Mouse (Mus musculus): Measurements from ENCODE around the gene Lfng. TPM values are rescaled to one million over a fixed set of nuclear protein-coding genes. Genes with fewer than 3 reads are reported as not detected.

Gene Lfng
- total RNA-seq, 2 experiments from 2014 or later = 17.6 to 21.3 TPM

DNA sequence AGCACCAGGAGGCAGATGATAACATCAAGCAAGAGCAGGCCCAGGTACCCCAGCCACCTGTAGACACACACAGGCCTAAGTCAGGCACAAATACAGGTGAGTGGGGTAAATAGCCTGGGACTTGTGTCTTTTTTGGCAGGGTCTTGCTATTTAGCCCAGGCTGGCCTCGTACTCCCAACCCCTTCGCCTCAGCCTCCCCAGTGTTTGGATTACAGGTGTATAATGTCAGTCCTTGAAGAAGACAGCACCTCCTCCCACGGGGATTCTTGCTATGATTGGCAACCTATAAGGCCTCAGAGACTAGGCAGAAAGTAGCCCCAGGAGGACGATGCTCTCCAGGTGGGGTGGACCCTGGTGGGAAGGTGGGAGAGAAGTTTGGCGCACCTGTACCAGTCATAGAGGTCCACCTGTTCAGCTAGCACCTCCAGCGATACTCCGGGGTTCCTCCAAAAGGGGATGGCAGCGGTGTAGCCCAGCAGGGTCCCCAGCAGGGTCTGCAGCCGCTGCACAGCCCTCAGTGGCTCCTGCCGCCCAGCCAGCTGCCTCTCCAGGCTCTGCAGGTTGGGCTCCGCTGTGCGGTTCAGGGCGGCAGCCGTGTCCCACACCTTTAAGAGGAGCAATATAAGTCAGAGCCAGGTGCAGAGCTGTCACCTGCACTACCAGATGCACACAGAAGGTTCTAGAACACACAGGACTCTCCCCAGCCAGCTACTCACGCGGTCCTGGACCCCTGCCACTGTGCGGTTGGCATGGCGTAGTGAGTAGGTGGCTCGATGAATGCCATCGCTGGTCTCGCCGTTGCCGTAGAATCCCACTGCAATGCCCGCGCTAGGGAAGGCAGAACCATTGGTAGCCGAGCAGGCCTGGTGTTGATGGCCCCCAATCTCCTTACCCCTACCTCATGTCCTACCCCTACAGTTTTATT lies 27.9 kb downstream of the Lfng start:
- ATAC-seq (replicated peaks; ENCODE audit: low FRiP score, low TSS enrichment, poor library complexity, severe bottlenecking) = no peak

GRCm38 (mm10) chr5:140636316-140637057 lies 29.4 kb downstream of the Lfng start:
- no peak for ATAC-seq (replicated peaks; ENCODE audit: low FRiP score, low TSS enrichment, poor library complexity, severe bottlenecking)

- ATAC-seq (replicated peaks; ENCODE audit: low FRiP score, low TSS enrichment, poor library complexity, severe bottlenecking) = no peak
Observed at GRCm38 (mm10) chr5:140637058-140637410, 29.9 kb downstream of the Lfng start.

- no peak for ATAC-seq (replicated peaks; ENCODE audit: low FRiP score, low TSS enrichment, poor library complexity, severe bottlenecking)
Observed at GRCm38 (mm10) chr5:140637989-140638388, 30.9 kb downstream of the Lfng start.

GRCm38 (mm10) chr5:140638484-140638883 lies 31.4 kb downstream of the Lfng start:
- ATAC-seq (replicated peaks; ENCODE audit: low FRiP score, low TSS enrichment, poor library complexity, severe bottlenecking) = no peak

DNA sequence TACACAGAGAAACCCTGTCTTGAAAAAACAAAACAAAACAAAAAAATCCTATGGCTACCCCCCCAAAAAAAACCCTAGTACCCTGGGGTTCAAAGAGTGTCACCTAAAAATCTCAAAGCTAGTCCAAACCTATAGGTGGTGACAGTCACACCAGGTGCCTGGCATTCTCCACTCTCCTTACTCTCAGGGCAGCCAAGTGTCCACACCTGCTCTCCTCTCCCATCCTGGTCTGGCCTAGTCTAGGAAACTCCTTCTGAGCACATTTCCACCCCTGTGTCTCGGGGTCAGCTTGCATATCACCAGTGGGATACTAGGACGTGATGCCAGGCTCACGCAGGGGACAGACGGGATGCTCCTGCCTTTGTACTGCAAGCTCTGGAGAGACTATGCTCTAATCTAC lies 32.2 kb downstream of the Lfng start:
- no peak for ATAC-seq (replicated peaks; ENCODE audit: low FRiP score, low TSS enrichment, poor library complexity, severe bottlenecking)

- ATAC-seq (replicated peaks; ENCODE audit: low FRiP score, low TSS enrichment, poor library complexity, severe bottlenecking) = no peak
Observed at GRCm38 (mm10) chr5:140639871-140640270, 32.8 kb downstream of the Lfng start.

DNA sequence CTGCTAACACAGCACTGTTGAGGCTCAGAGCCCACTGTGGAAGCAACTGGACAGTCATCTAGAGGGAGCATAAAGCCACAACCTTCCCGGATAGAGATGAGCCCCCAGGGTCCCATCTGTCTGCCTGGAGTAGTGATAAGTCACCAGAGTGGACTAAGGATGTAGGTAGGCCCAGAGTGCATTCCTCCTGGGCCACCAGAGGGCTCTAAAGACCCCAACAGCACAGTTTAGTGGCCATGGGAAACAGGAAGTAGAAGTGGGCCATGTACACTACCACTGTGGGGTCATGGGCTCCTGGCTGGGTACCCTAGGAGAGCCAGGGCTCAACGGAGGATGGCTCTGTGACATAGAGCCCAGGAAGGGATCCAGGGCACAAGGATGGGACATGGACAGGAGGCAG lies 33.7 kb downstream of the Lfng start:
- ATAC-seq (replicated peaks; ENCODE audit: low FRiP score, low TSS enrichment, poor library complexity, severe bottlenecking) = no peak

DNA sequence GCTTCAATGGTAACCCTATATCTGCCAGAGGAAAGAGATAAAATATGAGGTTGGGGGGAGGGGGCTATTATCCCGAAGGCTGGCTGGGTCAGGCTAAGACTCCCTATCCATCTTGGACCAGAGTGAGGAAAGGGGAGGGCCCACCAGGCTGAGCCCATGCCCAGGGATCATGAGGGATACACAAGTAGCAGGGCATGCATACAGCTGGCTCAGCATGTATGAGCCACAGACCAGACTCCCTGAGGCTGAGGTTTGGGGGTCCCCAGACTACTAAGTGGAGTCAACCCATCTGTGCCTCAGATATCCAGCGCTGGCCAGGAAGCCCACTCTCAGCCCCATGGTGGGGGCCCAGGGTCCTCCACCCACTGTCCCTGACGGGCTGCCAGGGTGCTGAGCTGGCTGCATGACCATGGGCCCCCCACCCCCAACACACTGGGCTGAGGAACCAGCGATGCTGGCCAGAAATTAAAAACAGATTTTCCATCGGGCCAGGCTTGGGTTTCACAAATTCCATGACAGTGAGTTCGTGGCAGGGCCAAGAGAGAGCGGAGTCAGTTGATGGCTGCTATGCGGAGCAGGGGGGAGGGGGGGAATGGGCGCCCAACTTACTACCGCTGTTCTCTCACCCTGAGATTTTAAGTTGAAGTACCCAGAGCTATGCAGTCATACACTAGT lies 34.3 kb downstream of the Lfng start:
- no peak for ATAC-seq (replicated peaks; ENCODE audit: low FRiP score, low TSS enrichment, poor library complexity, severe bottlenecking)

DNA sequence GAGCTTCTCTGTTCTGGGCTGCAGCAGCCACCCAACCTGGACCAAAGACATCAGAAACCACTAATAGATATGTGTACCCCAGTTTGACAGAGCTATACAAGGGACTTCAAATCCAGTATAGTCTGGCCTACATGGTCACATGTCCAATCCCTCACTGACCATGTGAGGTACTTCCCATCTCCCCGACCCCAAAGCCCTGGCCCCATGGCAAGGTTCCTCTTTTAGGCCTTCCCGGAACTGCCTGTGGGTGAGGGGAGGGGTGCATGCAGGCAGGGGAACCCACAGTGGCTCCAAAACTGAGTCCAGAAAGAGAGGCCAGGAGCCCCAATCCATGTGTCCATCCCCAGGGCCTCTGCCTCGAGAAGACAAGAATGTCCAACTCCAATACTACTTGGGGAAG lies 35.0 kb downstream of the Lfng start:
- no peak for ATAC-seq (replicated peaks; ENCODE audit: low FRiP score, low TSS enrichment, poor library complexity, severe bottlenecking)

- ATAC-seq (replicated peaks; ENCODE audit: low FRiP score, low TSS enrichment, poor library complexity, severe bottlenecking) = no peak
Observed at GRCm38 (mm10) chr5:140644263-140644662, 37.1 kb downstream of the Lfng start.

DNA sequence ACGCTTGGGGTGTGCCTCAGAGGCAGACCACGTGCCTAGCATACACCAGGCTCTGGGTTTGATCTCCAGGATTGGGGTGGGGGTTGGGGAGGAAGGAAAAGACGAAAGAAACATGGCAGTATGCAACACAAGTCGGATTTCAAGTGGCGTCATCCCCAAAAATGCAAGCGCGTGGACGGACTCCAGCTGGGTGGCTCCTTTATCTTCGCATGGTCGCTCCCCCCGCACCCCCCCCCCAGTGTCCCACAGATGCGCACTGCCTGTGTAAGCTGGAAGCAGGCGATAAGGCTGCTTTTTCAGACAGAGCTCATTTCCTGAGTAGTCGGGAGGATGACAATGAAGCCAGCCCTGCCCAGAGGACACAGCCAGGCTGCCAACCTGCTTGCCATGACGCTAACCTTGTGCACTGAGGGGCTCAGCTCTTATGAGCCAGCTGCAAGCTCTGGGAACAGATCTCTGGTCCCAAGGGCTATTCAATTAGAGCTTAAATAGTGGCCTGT lies 37.6 kb downstream of the Lfng start:
- ATAC-seq (replicated peaks; ENCODE audit: low FRiP score, low TSS enrichment, poor library complexity, severe bottlenecking) = peak; percentile 69

GRCm38 (mm10) chr5:140645454-140645853 lies 38.3 kb downstream of the Lfng start:
- no peak for ATAC-seq (replicated peaks; ENCODE audit: low FRiP score, low TSS enrichment, poor library complexity, severe bottlenecking)

DNA sequence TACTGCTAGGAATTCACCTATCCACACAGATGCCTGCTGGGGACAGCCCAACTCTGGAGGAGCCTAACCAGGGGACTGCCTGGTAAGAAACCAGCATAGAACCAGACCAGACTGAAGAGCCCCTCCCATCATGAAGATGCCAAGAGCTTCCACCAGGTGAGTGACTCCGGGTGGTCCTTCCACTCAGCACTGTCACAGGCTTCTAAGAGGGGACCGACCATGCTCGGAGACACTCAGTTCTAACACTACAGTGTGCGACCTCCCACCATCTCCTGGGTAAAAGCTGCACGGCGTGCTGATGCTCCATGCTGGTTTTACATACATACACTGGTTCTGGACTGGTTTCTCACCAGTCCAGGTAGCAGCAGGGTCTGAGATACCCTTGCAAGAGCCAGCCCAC lies 39.1 kb downstream of the Lfng start:
- no peak for ATAC-seq (replicated peaks; ENCODE audit: low FRiP score, low TSS enrichment, poor library complexity, severe bottlenecking)

DNA sequence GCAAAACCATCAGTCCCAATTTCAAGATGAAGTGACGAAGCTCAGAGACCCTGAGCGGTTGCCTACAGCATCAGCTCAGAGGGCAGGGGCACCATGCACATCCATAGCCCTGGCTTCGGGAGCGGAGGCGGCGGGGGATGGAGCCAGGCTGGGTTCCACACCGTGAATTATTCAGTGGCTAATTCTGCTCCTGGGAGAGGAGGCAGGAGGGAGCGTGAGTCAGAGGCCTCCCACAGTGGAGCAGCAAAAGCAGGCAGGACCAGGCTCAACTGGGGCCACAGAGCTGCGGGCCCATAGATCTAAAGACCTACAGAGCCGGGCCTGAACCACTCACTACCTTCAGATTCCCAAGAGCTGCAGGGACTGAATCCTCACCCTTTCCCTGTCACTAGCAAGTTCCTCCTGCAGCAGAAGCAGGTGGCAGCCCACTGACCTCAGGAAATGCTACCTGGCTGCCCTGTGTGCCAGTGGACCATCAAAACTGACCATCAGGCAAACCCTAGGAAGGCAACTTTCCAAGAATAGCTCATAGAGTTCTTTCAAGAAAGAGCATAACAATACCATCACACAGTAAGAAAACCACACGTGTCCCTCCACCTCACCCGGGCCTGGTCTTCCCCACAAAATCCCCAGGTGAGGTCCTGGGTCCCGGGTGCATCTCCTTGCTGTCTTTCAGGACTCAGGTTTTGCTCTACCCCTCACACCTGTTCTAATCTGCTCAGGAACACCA lies 40.1 kb downstream of the Lfng start:
- no peak for ATAC-seq (replicated peaks; ENCODE audit: low FRiP score, low TSS enrichment, poor library complexity, severe bottlenecking)

GRCm38 (mm10) chr5:140647821-140648518 lies 40.9 kb downstream of the Lfng start:
- ATAC-seq (replicated peaks; ENCODE audit: low FRiP score, low TSS enrichment, poor library complexity, severe bottlenecking) = no peak

- ATAC-seq (replicated peaks; ENCODE audit: low FRiP score, low TSS enrichment, poor library complexity, severe bottlenecking) = no peak
Observed at GRCm38 (mm10) chr5:140648519-140649100, 41.5 kb downstream of the Lfng start, which contains the start of gene Ttyh3. Gene Ttyh3 (minus strand): TSS chr5:140649031.

DNA sequence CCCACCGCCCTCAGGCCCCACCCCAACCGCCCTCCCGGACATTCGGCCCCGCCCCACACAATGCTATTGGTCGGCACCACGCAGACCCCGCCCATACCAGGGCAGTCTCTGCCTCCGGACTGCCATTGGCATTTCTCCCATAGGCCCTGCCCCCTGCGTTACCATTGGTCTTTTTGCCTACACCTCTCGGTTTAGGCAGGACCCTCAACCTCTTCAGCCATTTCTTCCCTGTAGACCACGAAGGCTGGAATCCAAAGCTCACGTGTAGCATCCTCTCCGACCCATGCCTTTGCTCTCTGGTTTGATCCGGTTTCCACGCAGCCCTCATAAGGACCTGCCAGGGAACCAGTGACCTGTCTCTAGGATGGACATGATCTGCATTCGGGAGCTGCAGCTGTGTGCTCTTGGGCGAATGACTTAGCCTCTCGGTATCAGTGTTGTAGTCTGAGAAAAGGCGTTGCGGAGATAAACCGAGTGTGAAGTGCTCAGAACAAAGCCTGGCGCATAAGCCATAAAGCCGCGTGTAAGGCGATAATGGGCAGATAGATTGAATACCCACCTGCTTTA lies 42.1 kb downstream of the Lfng start:
- ATAC-seq (replicated peaks; ENCODE audit: low FRiP score, low TSS enrichment, poor library complexity, severe bottlenecking) = peak; percentile 76
